ENCODE assay signal across 33 mouse cellular contexts in genomic region chr8:57803821-57804220, GRCm38 (mm10).
"Had no signal": no experiment of that assay in that cellular context is flagged by ENCODE, and none has a peak within 500 bp of the region (broad histone marks: within the 10 kb centered on the region; RNA-seq: fewer than 3 reads in every experiment).

No protein-coding gene starts in this region.

- DNase-seq: heart, postnatal 10 days; heart, postnatal 14 days; heart, postnatal 36 days; heart, postnatal 4 days; kidney, adult 11 months; kidney, adult 18-20 months; kidney, adult 2 months; kidney, adult 8-10 months; kidney, adult 9 months; kidney, postnatal 10 days; kidney, postnatal 14 days; kidney, postnatal 25 days; kidney, postnatal 36 days; kidney, postnatal 4 days; layer of hippocampus, adult 9-11 months had no signal

- H3K4me3 ChIP-seq: heart, embryonic 10.5 days; heart, embryonic 12.5 days; heart, embryonic 13.5 days; heart, embryonic 15.5 days; hindbrain, embryonic 10.5 days; hindbrain, embryonic 12.5 days; hindbrain, embryonic 13.5 days; hindbrain, embryonic 15.5 days; intestine, embryonic 15.5 days; kidney, embryonic 15.5 days; layer of hippocampus, adult 2 months; left cerebral cortex, adult 2 months had no signal

- ATAC-seq: hindbrain, embryonic 16.5 days; hindbrain, postnatal 0 days; intestine, embryonic 15.5 days; intestine, embryonic 16.5 days; intestine, postnatal 0 days had no signal

- H3K27ac ChIP-seq: heart, embryonic 10.5 days; heart, embryonic 13.5 days; heart, embryonic 15.5 days; hindbrain, embryonic 10.5 days; hindbrain, embryonic 12.5 days; hindbrain, embryonic 13.5 days; hindbrain, embryonic 14.5 days; hindbrain, embryonic 15.5 days; hindbrain, postnatal 0 days; intestine, embryonic 15.5 days; kidney, embryonic 15.5 days; kidney, postnatal 0 days; layer of hippocampus, adult 2 months; left cerebral cortex, adult 2 months had no signal
